Mouse (Mus musculus) T-helper 17 cell (primary cell): ENCODE results near the gene H1f0.
"Not testable (repeated sequence)": the region's sequence is repeated elsewhere in the genome, so short reads cannot be mapped to it uniquely, and the experiment has no call there.

Experiments
- in situ Hi-C, 2 experiments: fragments of 300-600 bp; cut with MboI, MseI; formaldehyde crosslinking; loops; 1 replicate in 1 of 2; 2 replicates in 1 of 2; pipeline ENCODE4 v1.15.1; 2025; ENCODE audit warnings: high pct_unique_total_duplicates in 2 of 2

The H1f0 gene

DNA sequence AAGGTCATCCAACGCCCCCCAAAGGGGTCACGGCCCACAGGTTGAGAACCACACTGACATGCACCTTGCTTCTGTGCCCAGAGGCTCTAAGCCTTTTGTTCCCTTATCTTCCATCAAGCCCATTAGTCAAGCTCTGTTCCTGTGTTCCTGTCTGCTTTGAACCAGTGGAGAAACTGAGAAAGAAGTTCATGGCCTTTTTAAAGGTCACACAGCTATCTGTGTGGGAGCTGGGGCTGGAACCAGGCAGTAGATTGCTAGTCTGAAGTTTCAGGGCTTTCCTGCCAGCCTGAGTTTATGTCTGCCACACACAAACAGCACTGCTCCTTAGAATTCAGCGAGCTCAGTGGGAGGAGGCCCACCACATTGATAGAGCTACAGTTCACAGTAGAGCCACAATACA is 25.2 kb upstream of the H1f0 start:
- in situ Hi-C loops, result no loop called here

DNA sequence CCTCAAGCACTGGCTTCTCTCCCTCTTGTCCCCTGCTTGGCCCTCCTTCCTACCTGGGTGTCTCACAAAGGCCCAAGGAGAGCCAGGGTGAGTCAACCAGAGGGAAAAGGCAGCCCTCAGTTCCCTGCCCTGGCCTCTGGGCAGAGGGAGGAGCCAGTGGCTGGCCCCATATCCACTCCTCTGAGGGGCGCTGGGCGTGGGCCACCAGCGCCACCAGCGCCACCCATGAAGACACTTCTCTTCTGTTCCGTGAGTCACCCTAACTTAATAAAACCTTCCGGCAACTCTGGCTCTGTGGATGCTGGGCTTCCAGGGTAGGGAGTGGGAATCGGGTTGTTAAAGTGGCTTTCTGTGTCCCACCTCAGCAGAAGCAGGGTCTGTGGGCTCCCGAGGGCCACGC is 22.7 kb upstream of the H1f0 start:
- in situ Hi-C loops, result no loop called here

DNA sequence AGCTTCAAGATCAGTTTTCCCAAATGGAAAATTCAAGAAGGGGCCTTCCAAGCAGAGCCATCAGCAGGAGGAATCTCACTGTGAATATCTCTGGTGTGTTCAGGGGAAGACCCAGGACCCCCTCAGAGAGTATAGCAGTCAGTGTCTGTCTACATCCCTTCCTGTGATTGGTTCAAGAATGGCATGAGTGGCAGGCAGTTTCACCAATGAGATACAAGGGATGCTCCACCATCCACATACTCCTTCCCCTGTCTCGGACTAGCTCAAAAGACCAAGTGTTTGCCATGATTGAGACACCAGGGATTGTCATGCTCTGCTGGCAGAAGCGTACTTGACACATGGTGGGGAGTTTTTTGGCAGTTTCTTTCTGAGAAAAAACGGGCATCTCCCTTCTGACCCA is 21.6 kb upstream of the H1f0 start:
- in situ Hi-C loops, result no loop called here

DNA sequence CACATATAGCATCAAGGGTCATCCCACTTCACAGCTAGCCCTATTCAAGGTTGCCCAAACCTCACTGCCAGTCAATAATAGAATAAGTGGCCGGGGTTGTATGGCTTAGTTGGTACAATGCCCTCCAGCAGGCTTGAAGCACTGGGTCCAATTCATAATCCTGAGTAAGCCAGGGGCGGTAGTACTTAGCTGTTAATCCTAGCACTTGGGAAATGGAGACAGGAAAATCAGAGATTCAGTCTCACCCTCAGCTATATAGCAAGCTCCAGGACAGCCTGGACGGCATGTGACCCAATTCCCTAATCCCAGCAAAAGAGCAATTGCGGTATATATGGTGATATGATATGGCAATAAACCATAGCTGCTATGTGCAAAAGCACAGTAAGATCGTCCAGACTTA is 21.2 kb upstream of the H1f0 start:
- in situ Hi-C loops, result no loop called here

DNA sequence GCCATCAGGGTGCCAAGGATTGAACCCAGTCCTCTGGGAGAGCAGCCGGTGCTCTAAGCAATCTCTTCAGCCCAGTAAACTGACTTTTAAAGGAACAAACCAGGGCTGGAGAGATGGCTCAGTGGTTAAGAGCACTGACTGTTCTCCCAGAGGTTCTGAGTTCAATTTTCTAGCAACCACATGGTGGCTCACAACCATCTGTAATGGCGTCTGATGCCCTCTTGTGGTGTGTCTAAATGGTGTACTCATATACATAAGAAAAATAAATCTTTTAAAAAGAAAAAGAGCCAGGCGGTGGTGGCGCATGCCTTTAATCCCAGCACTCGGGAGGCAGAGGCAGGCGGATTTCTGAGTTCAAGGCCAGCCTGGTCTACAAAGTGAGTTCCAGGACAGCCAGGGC is 20.4 kb upstream of the H1f0 start:
- in situ Hi-C loops, result not testable (repeated sequence)

DNA sequence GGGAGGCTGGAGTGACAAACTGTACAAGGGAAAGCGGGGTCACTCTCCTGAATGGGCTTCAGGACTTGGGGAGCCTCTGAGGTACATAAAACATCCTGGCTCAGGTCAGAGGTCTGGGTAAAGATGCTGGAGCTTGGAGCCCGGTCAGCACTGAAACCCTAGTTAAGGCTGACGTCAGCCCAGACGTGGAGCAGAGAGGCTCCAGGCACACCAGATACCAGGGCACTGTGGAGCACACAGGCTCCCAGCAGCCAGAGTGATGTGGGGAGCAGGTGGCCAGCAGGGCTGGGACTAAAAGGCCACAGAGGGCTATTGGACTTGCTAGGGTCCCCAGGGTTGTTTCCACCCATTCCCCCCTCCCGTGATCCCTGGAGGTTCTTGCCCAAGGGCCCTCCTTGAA is 18.5 kb upstream of the H1f0 start:
- in situ Hi-C loops, result no loop called here

DNA sequence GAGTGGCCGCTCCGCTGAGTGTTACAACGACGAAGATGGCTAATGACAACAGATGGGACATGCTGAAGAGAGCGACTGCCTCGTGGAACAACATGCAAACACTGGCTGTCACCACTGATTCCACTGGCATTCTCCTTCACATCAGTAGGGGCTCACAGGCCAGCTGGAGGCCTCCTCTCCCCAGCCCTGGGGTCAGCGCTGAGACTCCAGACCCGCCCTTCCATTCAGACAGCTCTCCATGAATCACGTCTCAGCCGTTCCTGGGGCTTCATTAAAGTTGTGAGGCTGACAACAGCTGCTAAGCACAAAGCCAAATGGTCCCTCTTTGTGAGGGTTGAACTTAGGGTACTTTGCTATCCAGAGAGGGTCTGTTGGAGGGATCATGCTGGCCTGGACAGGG is 16.7 kb upstream of the H1f0 start:
- in situ Hi-C loops, result no loop called here

DNA sequence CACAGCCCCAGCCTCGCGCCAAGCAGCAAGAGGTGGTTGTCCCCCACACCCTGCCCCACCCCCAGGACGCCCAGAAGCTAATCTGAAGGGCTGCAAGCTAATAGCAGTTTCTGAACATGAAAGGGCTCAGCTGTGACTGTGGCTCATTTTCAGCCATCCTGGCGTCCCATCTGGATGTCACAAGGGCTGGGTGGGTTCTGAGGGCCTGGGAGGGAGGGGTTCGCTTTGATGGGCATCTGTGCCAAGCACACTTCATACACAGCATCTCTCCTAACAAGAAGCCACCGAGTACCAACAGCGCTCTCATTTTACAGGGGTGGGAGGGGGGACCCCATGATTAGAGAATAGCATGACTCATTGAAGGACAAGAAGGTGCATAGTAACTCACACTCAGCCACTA is 14.9 kb upstream of the H1f0 start:
- in situ Hi-C loops, result no loop called here

DNA sequence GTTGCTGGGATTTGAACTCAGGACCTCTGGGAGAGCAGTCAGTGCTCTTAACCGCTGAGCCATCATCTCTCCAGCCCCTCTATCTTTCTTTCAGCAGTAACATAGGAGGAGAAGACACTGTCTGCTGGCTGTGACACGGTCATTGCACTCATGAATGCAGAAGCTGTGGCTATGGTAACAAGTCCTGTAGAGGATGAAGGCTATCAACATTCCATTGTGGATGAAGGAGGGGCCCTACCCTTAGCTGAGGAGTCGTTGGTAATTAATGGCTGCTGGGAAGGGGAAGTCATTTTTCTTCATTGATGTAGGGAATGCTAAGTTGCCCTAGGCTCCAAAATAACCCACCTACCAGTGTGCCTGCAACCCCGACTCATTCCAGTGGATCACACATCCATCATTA is 10.1 kb upstream of the H1f0 start:
- in situ Hi-C loops, result no loop called here

DNA sequence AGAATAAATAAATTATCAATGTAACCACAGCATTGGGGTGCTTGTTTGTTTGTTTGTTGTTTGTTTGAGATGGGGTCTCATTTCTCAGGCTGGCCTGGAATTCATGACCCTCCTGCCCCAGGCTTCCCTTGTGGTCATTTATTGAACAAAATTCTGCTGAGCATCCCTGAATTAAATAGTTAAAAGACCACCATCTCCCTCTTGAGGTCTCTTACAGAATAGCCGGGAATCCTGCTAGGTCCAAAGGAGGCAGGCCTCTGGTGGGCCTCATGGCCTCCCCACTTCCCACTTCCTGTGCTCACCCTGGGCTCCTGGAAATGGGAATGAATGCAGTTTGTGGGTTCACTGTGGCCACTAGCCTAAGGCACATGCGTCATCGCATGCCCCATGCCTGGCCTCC is 9.4 kb upstream of the H1f0 start:
- in situ Hi-C loops, result no loop called here

DNA sequence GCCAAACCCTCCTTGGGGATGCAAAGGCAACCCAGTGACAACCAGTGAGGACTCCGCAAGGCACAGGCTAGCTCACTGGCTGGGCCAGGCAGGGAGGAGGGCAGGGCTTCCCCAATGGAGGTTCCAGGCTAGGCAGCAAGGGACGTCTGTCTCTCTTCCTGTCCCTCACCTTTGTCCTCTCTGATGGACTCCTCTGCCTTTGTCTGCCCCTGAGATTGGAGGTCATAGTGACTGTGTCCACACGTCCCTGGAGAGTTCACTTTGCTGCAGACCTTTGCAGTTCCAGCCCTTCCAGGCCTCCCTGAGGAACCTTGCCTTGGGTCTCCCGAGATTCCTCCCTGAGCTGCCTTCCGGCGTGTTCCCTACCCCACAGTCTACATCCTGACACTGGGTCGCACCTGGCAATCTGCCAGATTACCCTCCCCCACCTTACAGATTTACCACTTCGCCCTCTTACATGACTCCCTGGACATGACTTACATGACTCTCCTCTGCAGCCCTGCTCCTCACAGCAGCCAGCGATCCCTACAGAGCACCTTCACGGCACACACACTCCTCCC is 5.5 kb upstream of the H1f0 start:
- in situ Hi-C loops, result no loop called here

DNA sequence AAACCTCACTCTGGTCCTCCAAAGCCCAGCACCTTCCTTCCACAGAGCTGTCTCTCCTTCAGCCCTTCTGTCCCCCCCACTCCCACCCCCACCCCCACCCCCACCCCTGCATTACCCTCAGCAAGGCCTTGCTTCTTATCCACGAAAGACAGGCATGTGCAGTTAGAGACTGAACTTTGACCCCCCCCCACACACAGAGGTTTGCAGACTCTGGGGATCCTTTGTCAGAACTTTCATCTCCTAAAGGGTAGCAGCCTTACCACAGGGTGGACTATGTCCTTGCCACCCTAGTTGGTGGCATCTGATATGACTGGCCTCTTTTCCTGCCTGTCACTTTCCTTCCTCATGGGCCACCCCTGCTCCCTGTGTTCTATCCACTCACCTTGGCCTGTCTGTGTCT is 4.9 kb upstream of the H1f0 start:
- in situ Hi-C loops, result no loop called here

DNA sequence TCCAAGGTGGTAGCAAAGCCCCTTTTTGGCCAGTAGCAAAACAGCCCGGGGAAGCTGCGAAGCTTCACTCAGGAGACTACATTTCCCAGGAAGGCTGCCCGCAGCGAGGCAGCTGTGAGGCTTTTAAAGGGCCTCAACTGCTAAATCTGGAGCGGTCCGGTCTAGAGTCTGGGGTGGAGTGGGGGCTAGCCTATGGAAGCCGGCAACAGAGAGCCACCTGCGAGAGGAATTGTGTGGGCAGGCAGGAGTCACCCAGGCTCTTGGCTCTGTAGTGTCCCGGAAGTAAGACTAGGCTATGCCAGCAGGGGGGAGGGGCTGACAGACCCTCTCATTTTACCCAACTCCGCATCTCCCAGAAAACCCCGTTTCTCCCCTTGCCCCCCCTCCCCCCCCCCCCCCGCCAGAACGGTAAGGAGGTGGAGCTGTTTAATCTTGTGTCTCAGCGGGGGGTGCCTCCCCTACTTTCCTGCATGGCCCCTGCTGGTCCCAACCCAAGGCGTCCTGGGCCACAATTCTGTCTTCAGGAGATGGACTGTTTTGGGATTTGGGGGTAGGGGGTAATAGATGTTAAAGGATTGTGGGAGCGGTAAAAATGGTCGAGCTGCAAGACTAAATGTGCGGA is 2.5 kb upstream of the H1f0 start:
- in situ Hi-C loops, result no loop called here

DNA sequence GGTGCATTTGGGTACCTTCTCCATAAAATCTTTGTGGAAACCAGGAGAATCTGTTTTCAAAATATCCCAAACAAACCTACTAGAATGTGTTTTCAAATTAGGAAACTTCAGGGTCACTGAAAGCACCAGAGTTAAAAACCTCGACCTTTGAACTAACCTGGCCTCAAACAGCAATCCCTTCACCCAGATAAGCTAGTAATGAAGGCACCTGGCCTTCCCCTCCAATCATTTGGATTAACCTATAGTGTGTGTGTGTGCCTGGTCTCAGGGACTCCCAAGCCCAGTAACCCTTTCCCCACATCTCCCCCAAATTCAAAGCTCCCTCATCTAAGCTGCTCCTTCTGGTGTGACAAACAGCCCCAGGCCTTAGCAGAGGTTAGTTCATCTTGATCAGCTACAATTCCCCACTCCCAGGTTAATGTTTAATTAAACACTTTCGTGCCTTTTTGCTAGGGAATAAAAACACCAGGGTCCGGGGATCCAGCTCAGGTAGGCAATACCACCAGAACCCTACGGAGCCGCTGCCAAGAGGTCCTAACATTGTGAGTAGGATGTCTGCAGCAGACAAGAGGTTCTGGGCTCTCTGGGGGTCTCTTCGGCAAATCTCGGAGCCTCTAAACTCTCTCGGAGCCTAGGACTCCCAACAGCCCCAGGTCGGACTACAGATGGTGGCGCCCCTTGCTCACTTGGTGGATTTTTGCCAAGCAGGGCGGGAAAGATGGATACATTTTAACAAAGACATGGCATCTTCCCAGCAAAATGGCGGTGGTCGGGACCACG is 1.5 kb upstream of the H1f0 start:
- in situ Hi-C loops, result no loop called here

DNA sequence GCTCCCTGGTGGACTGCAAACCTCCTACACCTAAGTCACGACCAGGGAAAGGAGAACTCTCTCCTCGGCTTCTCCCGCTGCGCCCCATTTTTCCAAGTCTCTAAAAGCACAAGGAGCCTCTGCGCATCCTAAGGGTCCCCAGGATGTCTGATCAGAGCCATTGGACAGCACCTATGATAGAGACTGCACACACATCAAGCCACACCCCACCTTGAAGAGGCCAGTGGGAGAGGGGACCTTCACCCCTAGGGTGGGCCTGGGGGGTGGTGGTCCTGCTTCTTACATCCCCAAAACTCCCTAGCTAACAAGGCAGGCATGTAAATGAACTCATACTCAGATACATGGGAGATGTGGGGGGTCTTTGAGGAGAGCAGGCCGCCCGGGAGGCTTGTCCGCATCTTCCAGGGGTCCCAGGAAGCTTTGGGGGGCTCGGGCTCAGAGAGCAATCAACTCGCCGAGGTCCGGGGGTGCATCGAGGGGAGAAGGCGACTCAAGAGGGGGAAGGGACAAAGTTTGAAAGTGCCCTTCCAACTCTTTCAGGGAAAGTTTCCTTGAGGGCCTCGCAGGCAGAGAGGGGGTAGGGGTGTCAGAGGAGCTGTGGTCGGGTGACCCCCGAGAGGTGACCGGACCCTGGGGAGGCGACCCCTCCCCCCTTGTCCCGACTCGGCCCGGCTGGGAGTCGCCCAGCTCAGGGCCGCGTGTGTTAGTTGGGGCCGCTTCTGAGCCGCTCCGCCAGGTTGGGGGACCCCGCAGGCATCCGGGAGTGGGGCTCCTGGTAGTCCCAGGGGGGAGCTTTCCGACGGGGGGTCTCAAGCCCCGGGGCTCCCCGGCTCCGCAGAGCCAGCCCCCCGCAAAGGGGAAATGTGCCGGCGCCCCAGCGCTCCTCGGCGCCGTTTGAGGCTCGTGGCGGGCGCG is 702 bp upstream of the H1f0 start:
- in situ Hi-C loops, result no loop called here

DNA sequence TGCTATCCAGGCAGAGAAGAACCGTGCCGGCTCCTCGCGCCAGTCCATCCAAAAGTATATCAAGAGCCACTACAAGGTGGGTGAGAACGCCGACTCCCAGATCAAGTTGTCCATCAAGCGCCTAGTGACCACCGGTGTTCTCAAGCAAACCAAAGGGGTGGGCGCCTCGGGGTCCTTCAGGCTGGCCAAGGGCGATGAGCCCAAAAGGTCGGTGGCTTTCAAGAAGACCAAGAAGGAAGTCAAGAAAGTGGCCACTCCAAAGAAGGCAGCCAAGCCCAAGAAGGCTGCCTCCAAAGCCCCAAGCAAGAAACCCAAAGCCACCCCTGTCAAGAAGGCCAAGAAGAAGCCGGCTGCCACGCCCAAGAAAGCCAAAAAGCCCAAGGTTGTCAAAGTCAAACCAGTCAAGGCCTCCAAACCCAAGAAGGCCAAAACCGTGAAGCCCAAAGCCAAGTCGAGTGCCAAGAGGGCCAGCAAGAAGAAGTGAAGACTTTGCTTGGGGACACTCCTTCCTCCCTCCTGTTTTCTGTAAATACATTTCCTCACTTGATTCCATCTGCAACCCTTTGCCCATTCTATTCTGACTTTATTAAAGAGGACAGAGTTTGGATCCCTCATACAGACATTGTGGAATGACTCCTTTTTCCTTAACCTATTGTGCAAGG is 704 bp downstream of the H1f0 start:
- in situ Hi-C loops, result no loop called here

DNA sequence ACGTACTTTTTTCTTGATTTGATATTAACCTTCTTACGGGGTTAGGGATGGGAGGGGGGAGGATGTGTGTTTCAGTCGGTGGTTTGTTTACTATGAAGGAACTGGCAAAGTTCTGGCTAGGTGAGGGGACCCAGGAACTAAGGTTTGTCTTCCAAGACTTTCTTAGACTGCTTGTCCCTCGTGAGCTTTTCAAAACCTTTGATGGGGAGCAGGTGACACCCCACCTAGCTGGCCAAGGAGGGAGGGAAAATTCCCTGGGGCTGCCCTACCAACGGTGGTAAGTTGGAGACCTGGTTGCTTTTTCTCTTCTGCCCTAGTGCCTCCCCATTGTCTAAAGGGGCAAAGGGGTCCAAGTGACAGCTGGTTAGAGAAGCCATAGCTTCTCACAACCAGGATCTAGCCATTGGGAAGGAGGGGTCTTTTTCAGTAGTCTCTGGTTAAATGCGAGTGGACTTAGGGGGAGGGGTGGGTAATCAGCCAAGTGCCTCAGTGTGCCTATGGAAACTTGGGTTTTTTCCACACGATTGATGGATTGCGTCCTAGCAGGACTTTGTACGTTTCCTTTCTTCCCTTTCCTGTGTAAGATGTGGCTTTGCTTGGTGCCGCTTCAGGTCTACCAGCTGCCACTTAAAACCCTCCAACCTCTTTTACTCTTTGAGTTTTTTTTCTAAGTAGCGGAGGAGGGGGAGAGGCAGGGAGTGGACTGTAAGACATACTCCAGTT is 1.4 kb downstream of the H1f0 start:
- in situ Hi-C loops, result no loop called here

DNA sequence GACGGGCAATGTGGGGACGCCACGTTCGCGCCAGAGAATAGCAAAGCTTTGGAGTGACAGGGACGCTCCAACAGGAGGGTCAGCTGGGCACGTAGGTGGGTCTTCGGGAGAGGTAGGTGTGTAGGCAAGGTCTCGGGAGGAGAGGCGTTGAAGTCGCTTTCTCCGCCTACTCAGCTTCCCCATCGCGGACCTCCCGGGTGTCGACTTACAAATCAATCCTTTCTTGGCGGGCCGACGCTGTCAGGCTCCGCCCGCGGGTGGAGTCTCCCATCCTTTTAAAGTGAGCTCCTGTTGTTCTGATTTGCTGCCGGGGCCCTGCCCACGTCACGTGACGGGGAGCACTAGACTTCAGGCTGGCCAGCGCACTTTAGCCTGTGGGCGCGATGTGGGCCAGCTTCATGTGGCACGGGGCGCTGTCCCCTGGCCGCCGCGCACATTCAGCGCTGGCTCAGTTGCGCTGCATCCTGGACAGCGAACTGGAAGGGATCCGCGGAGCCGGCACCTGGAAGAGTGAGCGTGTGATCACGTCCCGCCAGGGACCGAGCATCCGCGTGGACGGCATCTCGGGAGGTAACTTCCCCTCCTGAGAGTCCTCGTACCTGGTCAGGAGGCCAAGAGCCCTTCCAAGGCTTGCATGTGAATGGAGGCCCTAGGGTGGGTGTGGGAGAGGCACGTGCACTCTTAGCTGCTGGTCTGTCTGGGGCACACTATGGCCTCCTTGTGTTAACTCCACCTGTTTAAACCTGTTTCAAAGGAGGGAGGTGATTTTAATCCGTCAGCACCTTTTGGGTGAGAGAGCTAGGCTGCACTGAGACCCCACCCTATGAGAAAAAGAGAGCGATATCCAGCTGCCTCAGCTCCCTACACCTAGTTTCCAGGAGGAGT is 2.5 kb downstream of the H1f0 start:
- in situ Hi-C loops, result no loop called here

DNA sequence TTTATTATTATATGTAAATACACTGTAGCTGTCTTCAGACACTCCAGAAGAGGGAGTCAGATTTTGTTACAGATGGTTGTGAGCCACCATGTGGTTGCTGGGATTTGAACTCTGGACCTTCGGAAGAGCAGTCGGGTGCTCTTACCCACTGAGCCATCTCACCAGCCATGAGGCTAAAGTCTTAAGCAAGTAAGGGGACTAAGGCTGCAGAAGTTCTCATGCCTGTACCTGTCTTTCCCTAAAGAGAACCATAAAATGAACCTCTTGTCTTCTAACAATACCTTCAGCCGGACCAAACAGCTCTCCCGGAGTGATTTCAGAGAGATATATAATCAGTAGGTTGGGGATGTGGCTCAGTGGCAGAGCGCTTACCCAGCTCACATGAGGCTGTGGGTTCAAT is 3.7 kb downstream of the H1f0 start:
- in situ Hi-C loops, result not testable (repeated sequence)

DNA sequence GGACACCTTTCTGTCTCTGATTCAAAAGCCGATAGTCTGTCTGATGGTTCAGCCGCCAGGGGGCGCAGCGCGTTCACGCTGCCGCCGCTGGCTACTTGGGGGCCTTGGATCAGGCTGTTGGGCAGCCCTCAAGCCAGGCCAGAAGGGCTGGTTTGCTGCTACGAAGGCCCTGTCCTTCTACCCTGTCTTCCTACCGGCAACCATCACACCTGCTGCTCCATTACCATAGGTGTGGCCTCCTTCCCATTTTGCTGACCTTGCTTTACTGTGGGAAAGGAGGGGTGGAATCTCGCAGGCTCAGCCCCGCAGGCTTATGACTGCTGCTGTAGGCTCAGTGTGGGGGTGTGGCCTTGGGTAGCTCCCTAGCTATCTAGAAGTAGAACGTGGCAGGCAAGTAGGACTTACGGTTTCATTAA is 9.7 kb downstream of the H1f0 start:
- in situ Hi-C loops, result loop anchor here in 1 of 2 experiments (5.0 kb wide), 1 partner anchor 34 kb away; no protein-coding TSS in a partner anchor
